Mouse (Mus musculus) induced T-regulatory cell, adult 2 months (primary cell): Measurements from ENCODE around the gene Stx8.

ENCODE experiments used
- DNase-seq: peaks from one replicate; pipeline ENCODE4 v3.0.0-alpha.2; 2012; ENCODE audit warnings: low read depth

Stx8 gene

DNA sequence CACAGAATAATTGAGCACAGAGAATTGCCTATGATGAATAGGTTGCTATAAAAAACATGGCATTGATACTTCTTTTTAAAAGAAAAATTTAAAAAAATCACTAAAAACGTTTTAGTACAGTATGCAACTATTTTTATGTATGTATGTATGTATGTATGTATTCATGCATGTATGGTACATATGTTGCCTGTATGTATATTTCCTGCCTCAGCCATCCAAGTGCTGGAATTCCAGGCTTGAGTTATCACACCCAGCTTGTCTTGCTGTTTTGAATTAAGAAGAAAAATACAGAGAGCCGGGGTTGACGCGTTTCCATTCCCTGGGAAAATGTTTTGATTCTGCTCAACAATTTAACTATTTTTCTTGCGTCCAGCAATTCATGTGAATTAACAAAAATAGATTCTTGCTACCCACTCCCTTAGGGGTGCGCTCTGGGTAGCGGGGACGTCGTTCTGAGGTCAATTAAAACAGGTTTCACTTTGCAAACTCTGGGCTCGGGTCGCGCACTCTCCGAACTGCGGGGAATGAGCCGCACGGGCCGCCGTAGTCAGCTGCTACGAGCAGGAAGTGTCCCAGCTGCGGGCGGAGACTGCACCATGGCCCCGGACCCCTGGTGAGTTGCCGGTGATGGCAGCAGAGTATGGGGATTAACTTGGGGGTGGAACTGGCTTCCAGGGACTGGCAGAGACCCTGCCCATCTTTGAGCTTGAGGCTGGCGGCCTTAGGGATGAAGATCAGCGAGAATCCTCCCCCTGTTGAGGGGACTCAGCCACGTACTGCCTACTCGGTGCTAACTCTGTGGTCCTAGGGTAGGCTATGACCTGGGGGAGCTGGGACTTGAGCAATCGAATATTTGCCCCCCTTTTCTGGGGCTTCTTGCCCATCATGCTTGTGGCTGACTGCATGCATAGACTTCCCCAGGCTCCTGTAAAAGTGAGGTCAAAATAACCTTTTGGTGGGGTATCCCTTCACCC lies at the start of gene Stx8:
TSS of gene Stx8 (plus strand) at position 289 of the 974 bp plus-strand sequence.
- peak; percentile 93 for DNase-seq

GRCm38 (mm10) chr11:67917126-67917525 lies 48.9 kb upstream of the Stx8 start:
- DNase-seq = no peak

GRCm38 (mm10) chr11:67919593-67919992 lies 46.4 kb upstream of the Stx8 start:
- no peak for DNase-seq

GRCm38 (mm10) chr11:67920226-67920960 lies 45.6 kb upstream of the Stx8 start:
- no peak for DNase-seq

- peak; percentile 21 for DNase-seq
Measured at GRCm38 (mm10) chr11:67921091-67921826, 44.7 kb upstream of the Stx8 start.

DNA sequence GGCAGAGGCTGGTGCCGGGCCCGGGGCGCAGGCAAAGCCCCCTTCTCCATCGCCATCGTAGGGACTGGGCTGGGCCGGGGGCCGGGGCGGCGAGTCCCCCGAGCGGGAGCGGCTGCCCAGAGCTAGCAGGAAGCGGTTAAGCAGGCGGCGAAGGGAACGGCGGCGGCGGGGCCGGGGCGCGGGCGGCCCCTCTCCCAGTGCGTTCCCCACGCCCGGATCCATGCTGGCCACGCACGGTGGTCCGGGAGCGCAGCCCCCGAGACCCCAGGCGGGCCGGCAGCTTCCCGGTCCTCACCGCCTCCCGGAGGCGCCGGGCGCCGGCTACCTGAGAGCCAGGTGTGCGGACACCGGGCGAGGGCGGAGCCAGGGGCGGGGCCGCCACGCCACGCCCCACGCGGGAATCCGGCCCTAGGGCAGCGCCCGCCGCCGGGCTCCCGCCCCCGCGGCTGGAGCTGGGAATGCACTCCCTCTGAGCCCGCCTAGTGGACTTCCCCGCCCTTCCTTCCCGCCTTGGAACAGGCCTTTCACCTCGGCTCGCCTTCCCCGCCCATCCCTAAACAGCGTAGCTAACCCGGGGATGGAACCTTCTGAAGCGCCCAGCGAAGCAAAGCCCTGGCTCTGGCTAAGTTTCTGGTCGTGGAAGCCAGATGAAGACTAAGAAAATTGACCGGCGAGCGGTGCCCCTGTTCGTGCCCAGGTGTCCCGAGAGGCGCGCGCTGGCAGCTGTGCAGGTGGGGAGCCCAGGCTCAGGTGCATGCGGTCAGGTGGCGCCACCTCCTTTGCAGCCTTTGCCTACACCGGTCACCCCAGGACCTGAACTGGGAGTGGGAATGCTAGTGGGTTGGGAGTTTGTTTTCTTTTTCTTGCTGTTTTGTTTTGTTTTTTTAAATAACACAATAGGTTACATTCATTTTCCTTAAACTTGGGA lies 43.9 kb upstream of the Stx8 start, which contains the start of gene Usp43:
TSS of gene Usp43 (minus strand) at position 327 of the 928 bp plus-strand sequence.
- peak; percentile 17 for DNase-seq

DNA sequence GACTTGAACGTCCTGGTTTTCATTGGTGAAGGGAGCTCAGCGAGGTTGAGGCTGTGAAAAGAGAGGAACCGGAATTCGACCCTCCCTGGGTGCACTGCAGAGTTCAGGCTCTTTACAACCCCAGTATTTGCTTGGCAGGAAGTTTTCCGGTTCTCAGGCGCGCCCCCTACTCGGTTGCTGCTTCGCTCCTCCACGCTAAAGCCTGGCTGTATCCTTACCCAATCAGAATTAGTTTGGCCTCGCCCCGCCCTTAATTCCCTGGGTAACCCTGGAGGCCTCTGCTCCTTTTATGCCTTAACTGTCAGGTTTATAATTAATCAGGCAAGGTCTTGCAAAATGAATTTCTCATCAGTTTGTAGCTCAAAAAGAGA lies 43.3 kb upstream of the Stx8 start:
- peak; percentile 46 for DNase-seq

GRCm38 (mm10) chr11:67923720-67924119 lies 42.3 kb upstream of the Stx8 start:
- DNase-seq = peak; percentile 14

DNA sequence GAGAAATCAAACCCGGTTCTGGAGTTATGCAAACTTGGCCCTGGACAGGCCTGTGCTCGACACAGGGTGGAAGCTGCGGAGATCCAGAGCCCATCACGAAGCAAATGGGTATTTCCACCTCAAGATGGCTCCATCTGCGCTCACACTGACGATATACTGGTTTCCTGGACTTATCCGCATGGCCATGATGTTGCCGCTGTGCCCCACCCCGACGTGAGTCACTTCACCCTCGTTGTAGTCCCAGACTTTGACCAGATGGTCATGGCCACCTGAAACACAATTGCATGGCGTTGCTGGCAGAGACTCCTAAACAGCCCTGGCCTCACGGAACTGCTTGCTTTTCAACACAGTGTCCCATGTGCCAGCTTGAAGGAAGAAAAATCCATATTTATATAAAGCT lies 41.0 kb upstream of the Stx8 start:
- DNase-seq = no peak

GRCm38 (mm10) chr11:67926348-67927055 lies 39.5 kb upstream of the Stx8 start:
- DNase-seq = no peak

DNA sequence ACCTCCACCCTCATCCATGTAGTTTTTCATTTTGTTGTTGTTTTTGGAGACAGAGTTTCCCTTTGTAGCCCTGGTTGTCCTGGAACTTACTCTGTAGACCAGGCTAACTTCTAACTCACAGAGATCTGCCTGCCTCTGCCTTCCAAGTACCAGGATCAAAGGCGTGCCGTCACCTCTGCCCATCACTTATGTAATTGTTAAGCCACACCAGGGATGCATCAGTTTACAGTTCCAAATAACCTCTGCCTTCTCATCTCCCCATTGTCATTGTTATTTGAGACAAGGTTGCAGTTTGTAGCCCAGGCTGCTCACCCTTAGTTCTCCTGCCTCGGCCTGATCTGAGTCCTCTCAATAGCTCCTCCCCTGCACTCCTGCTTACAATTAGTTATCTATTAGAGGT lies 33.8 kb upstream of the Stx8 start:
- no peak for DNase-seq

GRCm38 (mm10) chr11:67948229-67948628 lies 17.8 kb upstream of the Stx8 start:
- no peak for DNase-seq

GRCm38 (mm10) chr11:67949475-67949874 lies 16.5 kb upstream of the Stx8 start:
- no peak for DNase-seq

DNA sequence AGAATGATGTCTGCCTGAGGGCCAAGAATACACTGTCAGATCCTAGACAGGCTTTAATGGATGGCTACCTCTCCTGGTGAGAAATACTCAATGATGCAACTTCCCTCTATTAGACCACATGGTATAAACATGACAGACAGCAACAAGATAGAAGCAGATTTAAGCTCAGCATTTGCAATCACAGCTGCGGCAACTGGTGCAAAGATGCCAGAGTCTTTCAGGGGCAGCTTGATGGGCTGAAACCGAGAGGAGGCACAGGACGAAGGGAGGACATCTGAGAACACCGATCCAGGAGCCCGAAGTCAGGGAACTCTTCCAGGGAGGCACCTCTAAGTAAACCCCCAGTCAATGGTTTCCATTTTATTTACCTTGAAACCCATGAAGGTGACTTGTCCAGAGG lies 12.4 kb upstream of the Stx8 start:
- DNase-seq = no peak

GRCm38 (mm10) chr11:67954413-67954812 lies 11.6 kb upstream of the Stx8 start:
- DNase-seq = no peak

GRCm38 (mm10) chr11:67964110-67964509 lies 1.9 kb upstream of the Stx8 start:
- DNase-seq = peak; percentile 71

GRCm38 (mm10) chr11:67965242-67965883 lies 630 bp upstream of the Stx8 start, which contains the start of gene Cfap52:
Gene Cfap52 (minus strand): TSS chr11:67965651.
- peak; percentile 90 for DNase-seq

DNA sequence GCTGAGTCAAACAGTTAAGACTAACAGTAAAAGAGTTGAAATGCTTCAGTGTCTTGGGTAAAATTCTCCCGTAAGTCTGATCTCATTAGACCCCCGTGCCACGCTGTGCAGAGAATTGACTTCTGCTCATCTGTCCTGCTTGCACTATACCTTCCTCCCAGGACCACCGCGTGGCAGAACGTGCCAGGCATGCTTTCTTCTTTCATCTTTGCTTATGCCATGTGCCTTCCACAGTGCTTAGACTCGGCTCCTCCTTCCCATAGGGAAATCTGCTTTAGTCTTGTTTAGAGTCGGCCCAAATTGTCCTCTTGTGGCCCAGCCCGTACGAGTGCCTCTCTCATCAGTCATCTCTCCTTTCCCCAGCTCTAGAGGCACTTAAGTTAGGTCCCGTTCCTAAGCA lies 1.8 kb downstream of the Stx8 start:
- no peak for DNase-seq

DNA sequence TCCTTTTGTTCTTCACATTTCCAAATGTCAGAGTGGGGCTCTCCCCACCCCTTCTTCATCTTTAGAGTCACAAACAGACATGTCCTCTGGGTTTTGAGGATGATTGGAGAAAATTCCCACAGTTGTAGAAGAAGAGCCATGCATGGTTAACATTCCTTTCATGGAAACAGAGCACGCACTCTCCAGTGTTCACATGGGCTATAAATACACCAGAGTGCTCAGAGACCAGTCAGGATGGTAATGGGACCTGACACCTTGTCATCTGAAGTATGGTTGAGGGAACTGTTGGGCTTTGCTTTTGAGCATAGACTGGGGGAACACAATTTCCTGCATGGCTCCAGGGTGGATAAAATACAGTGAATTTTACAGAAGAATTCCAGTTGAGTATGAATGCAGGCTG lies 6.6 kb downstream of the Stx8 start:
- DNase-seq = no peak

DNA sequence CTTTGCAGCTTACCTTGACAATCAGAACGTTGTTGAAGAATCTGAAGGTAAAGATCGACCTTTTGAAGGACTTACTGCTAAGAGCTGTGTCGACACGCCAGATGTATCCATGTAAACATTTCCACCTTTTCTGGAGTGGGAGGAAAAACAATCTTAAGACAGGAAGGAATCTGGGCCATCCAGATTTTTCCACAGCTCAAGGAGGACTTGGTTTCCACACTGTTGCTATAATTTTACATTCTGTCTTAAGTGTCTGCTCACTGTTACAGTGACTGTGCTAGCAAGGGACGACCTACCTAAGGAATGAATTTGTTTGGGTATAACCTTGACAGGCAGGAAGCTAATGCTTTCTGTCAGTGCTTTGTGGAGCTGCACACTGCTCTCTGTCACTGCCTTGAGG lies 7.2 kb downstream of the Stx8 start:
- DNase-seq = no peak
